Mouse (Mus musculus): Measurements from ENCODE around the gene Cln5. TPM values are rescaled to one million over a fixed set of nuclear protein-coding genes. Genes with fewer than 3 reads are reported as not detected.
A peak's percentile ranks its signal among the peaks of the same experiment; 100 is the strongest.

Gene Cln5
- polyA plus RNA-seq, 1 experiment = 24.9 TPM

- Histone ChIP-seq H3K4me1 (ENCODE audit: control insufficient read depth, insufficient read depth, low read length) (peaks cover 4% of the 10 kb centered on the region; the same call in 1 of the 2 replicates), H3K27ac (ENCODE audit: insufficient read depth, low read depth, low read length) (no peak overlapping the region), H3K4me3 (ENCODE audit: insufficient read depth, low read depth, low read length) (no peak overlapping the region), H3K36me3 (ENCODE audit: control insufficient read depth, insufficient read depth, low read length) (no peaks in the 10 kb centered on the region), H3K27me3 (replicated peaks; ENCODE audit: control insufficient read depth, insufficient read depth, low read length) (no peaks in the 10 kb centered on the region)
- peak; percentile 83 for DNase-seq
- peak; percentile 70 for TF ChIP-seq CTCF (conservative IDR thresholded peaks at IDR 0.05; ENCODE audit: insufficient read depth, insufficient read length, low read depth, low read length)
- no peak for TF ChIP-seq POLR2A (IDR thresholded peaks at IDR 0.05; ENCODE audit: low read depth, low read length)
- 12% methylated on average over 10 of the region's 10 CpGs for WGBS
These were observed 4.5 kb upstream of the Cln5 start for GRCm38 (mm10) chr14:103065294-103066167.

GRCm38 (mm10) chr14:103069465-103069863 lies 552 bp upstream of the Cln5 start:
- Histone ChIP-seq H3K4me1 (ENCODE audit: control insufficient read depth, insufficient read depth, low read length) (peaks cover 8% of the 10 kb centered on the region; the same call in 1 of the 2 replicates), H3K27me3 (replicated peaks; ENCODE audit: control insufficient read depth, insufficient read depth, low read length) (no peaks in the 10 kb centered on the region), H3K27ac (ENCODE audit: insufficient read depth, low read depth, low read length) (peak overlapping the region; percentile 63), H3K4me3 (ENCODE audit: insufficient read depth, low read depth, low read length) (peak overlapping the region; percentile 41), H3K36me3 (ENCODE audit: control insufficient read depth, insufficient read depth, low read length) (no peaks in the 10 kb centered on the region; the same call in 1 of the 2 replicates)
- no peak for DNase-seq
- WGBS = 12% methylated on average over 12 of the region's 12 CpGs
- TF ChIP-seq POLR2A (IDR thresholded peaks at IDR 0.05; ENCODE audit: low read depth, low read length) (no peak), CTCF (conservative IDR thresholded peaks at IDR 0.05; ENCODE audit: insufficient read depth, insufficient read length, low read depth, low read length) (no peak; the same call in 1 of the 2 replicates)

GRCm38 (mm10) chr14:103070790-103071189 lies 774 bp downstream of the Cln5 start:
- DNase-seq = no peak
- peak overlapping the region; percentile 75 for H3K27ac ChIP-seq (ENCODE audit: insufficient read depth, low read depth, low read length)
- H3K27me3 ChIP-seq (replicated peaks; ENCODE audit: control insufficient read depth, insufficient read depth, low read length) = no peaks in the 10 kb centered on the region
- no peak for TF ChIP-seq CTCF (conservative IDR thresholded peaks at IDR 0.05; ENCODE audit: insufficient read depth, insufficient read length, low read depth, low read length)
- no peak for TF ChIP-seq POLR2A (IDR thresholded peaks at IDR 0.05; ENCODE audit: low read depth, low read length)
- peak overlapping the region; percentile 73 for H3K4me3 ChIP-seq (ENCODE audit: insufficient read depth, low read depth, low read length)
- peaks cover 8% of the 10 kb centered on the region; the same call in 1 of the 2 replicates for H3K4me1 ChIP-seq (ENCODE audit: control insufficient read depth, insufficient read depth, low read length)
- no peaks in the 10 kb centered on the region; the same call in 1 of the 2 replicates for H3K36me3 ChIP-seq (ENCODE audit: control insufficient read depth, insufficient read depth, low read length)
- 1% methylated on average over 10 of the region's 10 CpGs for WGBS

- no peaks in the 10 kb centered on the region for H3K27me3 ChIP-seq (replicated peaks; ENCODE audit: control insufficient read depth, insufficient read depth, low read length)
- DNase-seq = no peak
- H3K4me1 ChIP-seq (ENCODE audit: control insufficient read depth, insufficient read depth, low read length) = peaks cover 8% of the 10 kb centered on the region; the same call in 1 of the 2 replicates
- H3K4me3 ChIP-seq (ENCODE audit: insufficient read depth, low read depth, low read length) = no peak overlapping the region
- TF ChIP-seq POLR2A (IDR thresholded peaks at IDR 0.05; ENCODE audit: low read depth, low read length) = no peak
- no peak for TF ChIP-seq CTCF (conservative IDR thresholded peaks at IDR 0.05; ENCODE audit: insufficient read depth, insufficient read length, low read depth, low read length)
- H3K36me3 ChIP-seq (ENCODE audit: control insufficient read depth, insufficient read depth, low read length) = peaks cover 2% of the 10 kb centered on the region; the same call in 1 of the 2 replicates
- H3K27ac ChIP-seq (ENCODE audit: insufficient read depth, low read depth, low read length) = no peak overlapping the region
- WGBS = 93% methylated on average over 12 of the region's 12 CpGs
These were observed 1.5 kb downstream of the Cln5 start for GRCm38 (mm10) chr14:103071471-103071870.

- H3K36me3 ChIP-seq (ENCODE audit: control insufficient read depth, insufficient read depth, low read length) = peaks cover 3% of the 10 kb centered on the region
- no peak for DNase-seq
- no peak for TF ChIP-seq CTCF (conservative IDR thresholded peaks at IDR 0.05; ENCODE audit: insufficient read depth, insufficient read length, low read depth, low read length)
- TF ChIP-seq POLR2A (IDR thresholded peaks at IDR 0.05; ENCODE audit: low read depth, low read length) = no peak
These were observed 2.7 kb downstream of the Cln5 start for GRCm38 (mm10) chr14:103072731-103073130.

GRCm38 (mm10) chr14:103073825-103074224 lies 3.8 kb downstream of the Cln5 start:
- DNase-seq = no peak
- Histone ChIP-seq H3K27me3 (replicated peaks; ENCODE audit: control insufficient read depth, insufficient read depth, low read length) (no peaks in the 10 kb centered on the region), H3K36me3 (ENCODE audit: control insufficient read depth, insufficient read depth, low read length) (peaks cover 4% of the 10 kb centered on the region), H3K4me1 (ENCODE audit: control insufficient read depth, insufficient read depth, low read length) (peaks cover 8% of the 10 kb centered on the region; the same call in 1 of the 2 replicates), H3K4me3 (ENCODE audit: insufficient read depth, low read depth, low read length) (no peak overlapping the region), H3K27ac (ENCODE audit: insufficient read depth, low read depth, low read length) (no peak overlapping the region)
- TF ChIP-seq POLR2A (IDR thresholded peaks at IDR 0.05; ENCODE audit: low read depth, low read length) (no peak), CTCF (conservative IDR thresholded peaks at IDR 0.05; ENCODE audit: insufficient read depth, insufficient read length, low read depth, low read length) (no peak)
- 97% methylated on average over 8 of the region's 8 CpGs for WGBS

More at GRCm38 (mm10) chr14:103072731-103073130, 2.7 kb downstream of the Cln5 start:
- Histone ChIP-seq H3K27me3 (replicated peaks; ENCODE audit: control insufficient read depth, insufficient read depth, low read length) (no peaks in the 10 kb centered on the region), H3K4me3 (ENCODE audit: insufficient read depth, low read depth, low read length) (no peak overlapping the region), H3K27ac (ENCODE audit: insufficient read depth, low read depth, low read length) (no peak overlapping the region), H3K4me1 (ENCODE audit: control insufficient read depth, insufficient read depth, low read length) (peaks cover 8% of the 10 kb centered on the region; the same call in 1 of the 2 replicates)
- WGBS = 87% methylated on average over 4 of the region's 4 CpGs

GRCm38 (mm10) chr14:103075166-103075565 lies 5.2 kb downstream of the Cln5 start:
- peaks cover 4% of the 10 kb centered on the region for H3K36me3 ChIP-seq (ENCODE audit: control insufficient read depth, insufficient read depth, low read length)
- no peak for TF ChIP-seq CTCF (conservative IDR thresholded peaks at IDR 0.05; ENCODE audit: insufficient read depth, insufficient read length, low read depth, low read length)
- 89% methylated on average over 7 of the region's 7 CpGs for WGBS
- no peaks in the 10 kb centered on the region for H3K27me3 ChIP-seq (replicated peaks; ENCODE audit: control insufficient read depth, insufficient read depth, low read length)
- no peak for DNase-seq
- H3K4me3 ChIP-seq (ENCODE audit: insufficient read depth, low read depth, low read length) = no peak overlapping the region
- peaks cover 4% of the 10 kb centered on the region; the same call in 1 of the 2 replicates for H3K4me1 ChIP-seq (ENCODE audit: control insufficient read depth, insufficient read depth, low read length)
- H3K27ac ChIP-seq (ENCODE audit: insufficient read depth, low read depth, low read length) = no peak overlapping the region

All from kidney, adult 2 months (tissue).